Mouse (Mus musculus) urinary bladder, postnatal 10 days (tissue): ENCODE measurements around the gene Cnn3.

Experiments
- DNase-seq: peaks from one replicate; pipeline ENCODE4 v3.0.0; 2022; ENCODE audit warnings: low spot score

Cnn3 gene

GRCm38 (mm10) chr3:121451404-121451803 lies 25.1 kb downstream of the Cnn3 start:
- no peak for DNase-seq

DNA sequence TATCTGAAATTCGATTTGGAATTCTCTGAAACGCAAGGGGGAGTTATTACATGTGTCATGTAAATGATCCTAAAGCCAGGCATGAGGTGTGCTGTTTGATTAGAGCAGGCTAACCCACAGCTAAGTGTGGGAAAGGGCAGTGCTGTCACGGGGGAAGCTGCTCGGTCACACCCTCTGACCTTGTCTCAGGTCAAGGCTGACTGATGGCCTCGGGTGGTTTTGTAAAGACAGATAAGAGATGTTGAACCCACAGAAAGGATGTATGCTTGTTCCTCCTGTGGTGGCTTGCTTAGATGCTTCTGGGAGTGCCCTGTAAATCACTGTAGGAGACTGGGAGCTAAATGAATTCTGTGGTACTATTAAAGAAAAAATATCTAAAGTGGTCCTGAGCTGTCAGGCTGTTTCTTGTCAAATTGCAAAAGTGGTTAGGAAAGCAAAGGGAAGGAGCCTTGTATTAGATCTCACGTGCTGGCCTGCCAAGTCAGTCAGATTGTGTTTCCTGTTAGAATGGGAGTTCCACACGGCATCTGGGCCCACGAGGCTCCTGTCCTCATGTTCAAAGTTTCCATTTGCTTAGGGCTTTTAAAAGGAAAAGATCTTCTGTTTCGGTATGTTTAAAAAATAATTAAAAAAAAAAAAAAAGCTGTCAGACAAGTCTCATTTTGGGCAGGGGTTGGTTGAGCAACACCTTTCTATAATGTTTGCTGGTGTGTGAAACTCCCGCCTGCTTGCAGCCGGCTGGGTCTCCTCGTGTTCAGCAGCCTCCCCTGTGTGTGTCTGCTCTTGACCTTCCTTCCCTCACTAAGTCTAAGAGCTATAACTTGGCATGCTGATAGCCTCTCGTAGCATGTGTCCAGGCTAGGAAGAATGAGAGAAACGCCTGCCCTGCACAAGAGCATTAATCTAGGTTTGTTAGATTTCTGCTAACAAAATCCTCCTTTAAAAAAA lies 32.5 kb downstream of the Cnn3 start:
- DNase-seq = no peak

GRCm38 (mm10) chr3:121460473-121461193 lies 34.3 kb downstream of the Cnn3 start:
- DNase-seq = no peak

DNA sequence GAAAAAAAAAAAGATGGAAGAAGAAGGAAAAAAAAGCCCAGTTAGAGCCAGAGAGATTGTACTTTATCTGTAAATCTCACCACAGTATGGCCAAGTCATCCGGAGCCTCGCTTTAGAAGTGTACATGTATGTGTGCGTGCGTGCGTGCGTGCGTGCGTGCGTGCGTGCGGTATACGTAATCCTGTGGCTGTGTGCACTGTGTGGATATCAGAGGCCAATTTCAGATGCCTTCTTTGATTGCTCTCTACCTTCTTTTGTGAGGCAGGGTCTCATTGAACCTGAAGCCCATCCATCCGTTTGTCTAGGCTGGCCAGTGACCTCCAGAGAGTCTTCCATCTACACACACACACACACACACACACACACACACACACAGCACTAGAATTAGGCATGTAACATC lies 35.2 kb downstream of the Cnn3 start:
- no peak for DNase-seq

- no peak for DNase-seq
Measured at GRCm38 (mm10) chr3:121462782-121463181, 36.5 kb downstream of the Cnn3 start.

DNA sequence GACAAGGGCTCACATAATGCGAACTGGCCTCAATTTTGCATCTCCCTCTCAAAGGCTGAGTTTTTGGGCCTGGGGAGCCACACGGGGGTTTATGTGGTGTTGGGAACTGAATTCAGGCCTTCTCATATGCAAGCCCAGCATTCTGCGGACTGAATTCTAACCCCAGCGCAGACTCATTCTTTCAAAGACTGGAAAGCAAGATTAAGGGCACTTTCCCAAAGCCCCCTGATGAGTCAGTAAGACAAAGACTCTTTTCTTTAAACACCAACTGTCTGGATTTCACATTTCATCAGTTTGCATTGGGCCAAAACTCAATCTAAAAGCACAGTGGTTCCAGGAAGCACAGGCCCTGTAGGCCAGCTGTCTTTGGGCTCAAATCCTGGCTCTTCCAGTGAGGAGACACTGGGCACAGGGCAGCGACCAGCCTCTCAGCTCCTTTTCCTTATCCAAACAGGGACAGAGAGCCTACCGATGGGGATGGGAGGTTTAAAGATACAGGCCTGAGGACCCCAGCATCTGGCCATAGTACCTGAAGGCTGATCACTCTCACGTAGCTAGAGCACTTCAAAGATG lies 38.5 kb downstream of the Cnn3 start:
- no peak for DNase-seq

GRCm38 (mm10) chr3:121465795-121466194 lies 39.5 kb downstream of the Cnn3 start:
- no peak for DNase-seq

- DNase-seq = no peak
Measured at GRCm38 (mm10) chr3:121467094-121467552, 40.8 kb downstream of the Cnn3 start.

- DNase-seq = no peak
Measured at GRCm38 (mm10) chr3:121468136-121468535, 41.8 kb downstream of the Cnn3 start.

DNA sequence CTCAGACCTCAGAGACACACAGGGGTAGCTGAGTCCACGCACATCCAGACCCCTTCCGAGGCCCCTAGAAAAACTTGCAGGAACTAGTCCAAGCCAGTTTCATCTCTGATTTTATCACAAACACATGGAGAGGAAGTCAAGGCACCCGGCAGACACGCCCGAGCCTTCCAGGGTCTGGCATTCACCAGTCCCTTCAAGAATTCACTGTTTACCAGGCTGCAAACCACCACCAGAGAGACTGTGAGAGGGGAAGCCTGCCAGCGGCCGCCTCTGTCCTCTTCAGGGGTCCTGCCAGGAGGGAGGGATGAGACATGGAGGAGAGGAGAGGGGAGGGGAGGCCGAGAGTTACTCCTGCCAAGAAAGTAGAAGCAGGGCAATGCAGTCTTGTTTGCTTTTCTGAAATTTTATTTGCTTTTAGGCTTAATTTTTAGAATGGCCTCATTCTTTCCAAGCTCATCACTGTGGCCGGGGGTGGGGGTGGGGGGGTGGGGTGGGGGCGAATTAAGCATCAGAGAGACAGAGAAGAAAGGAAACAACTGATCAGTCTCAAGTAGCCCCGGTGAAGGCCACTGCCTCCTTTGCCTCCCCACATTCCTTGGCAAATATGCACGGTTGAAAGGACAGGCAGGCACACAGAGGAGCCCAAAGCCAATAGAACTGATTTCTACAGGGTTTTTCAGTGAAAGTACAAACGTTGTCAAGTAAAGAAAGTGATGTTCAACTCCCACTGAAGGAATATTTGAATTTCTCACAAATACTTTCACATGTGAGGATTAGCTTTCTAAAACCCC lies 43.1 kb downstream of the Cnn3 start:
- DNase-seq = no peak

- DNase-seq = no peak
Measured at GRCm38 (mm10) chr3:121471703-121472102, 45.4 kb downstream of the Cnn3 start.

- no peak for DNase-seq
Measured at GRCm38 (mm10) chr3:121474738-121475137, 48.4 kb downstream of the Cnn3 start.

- no peak for DNase-seq
Measured at GRCm38 (mm10) chr3:121480030-121480960, 54.0 kb downstream of the Cnn3 start.

DNA sequence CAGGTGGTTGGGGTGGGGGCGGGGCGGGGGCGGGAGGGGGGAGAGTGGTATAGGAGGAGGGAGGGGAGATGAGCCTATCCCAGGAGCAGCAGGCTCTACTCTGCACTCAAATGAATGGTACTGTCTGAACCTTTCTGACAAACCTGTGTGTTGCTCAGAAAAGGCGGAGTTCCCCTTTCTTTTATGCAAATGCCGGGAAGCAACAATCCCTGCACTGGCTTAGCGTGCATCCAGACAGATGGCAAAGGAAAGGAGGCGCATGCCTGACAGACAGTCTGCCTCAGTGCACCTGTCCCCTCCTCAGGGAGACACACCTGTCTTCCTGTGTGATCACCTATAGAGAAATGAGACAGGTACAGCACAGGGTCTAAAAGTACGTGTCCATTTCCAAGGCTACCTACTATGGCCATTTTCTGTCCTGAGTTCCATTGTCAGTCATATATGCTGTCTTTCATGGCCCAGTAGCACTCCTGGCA lies 54.7 kb downstream of the Cnn3 start:
- no peak for DNase-seq

DNA sequence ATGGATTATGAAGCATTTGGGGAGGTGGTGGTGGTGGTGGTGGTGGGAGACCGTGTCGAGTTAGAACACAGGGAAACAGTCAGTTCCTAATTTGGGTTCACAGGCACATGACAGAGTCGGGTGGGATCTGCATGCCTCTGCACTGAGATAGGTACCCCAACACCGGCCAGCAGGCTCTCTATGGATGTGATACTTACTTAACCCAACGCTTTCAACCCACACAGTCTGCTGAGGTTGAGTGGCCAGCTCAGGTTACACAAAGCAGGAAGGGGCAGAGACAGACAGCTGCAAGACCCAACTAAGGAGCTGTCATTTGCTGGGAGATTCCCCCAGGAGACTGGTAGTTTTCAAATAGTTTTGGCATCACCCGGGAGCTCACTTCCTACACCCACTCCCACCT lies 55.3 kb downstream of the Cnn3 start:
- no peak for DNase-seq

DNA sequence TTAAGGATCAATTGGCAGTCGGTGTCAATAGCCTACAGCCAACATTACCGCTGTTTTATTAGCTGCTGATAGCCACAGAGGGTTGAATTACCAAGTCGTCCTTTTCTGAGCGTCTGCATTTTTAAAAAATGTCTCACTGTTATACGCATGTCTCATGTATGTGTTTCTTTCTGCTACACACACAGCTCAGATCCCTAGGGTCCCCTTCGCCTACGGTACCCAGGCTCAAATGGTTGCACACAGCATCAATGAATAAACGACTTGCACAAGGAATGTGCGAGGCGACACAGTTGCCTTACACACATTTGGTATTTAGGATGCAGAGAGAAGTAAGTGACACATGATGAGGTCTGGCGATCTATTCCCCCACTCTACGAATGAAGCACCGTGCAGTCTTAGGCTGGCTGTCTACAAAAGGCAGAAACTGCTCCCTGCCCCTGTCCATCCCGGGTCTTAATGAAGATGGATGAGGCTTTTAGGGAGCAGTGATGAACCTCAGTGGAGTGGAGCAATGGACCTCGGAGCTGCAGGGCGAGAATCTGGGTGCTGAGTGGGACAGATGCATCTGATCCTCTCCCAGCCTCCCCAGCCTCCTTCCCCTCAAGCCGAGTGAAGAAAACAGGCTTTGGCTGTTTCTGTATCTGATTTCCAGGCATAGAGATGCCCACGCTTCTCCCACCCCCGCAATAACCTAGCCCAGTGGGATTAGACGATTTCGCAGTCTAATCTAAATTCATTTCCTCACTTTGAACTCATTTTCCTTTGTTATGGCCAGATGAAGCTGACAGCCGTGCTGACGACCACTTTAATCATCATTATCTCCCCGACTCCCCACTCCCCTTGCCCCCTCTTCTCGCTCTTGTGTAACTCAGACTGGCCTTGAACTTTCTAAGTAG lies 57.2 kb downstream of the Cnn3 start:
- no peak for DNase-seq

DNA sequence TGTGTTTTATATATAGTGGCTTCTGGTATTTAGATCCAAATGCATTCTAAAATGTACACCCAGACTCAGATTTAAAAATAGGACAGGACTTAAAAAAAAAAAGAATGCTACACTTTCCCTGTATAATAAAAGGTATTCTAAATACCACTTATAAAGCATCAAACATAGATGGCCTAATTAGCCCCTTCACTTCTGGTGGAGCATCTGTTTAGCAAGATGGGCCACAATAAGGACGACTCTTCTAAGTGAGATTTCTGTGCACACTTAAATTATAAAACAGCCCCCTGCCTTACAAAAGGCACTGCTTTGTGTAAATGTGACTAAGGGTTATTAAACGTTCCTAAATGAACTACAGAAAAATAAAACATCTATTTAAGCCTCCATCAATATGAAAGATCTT lies 58.9 kb downstream of the Cnn3 start:
- DNase-seq = no peak

DNA sequence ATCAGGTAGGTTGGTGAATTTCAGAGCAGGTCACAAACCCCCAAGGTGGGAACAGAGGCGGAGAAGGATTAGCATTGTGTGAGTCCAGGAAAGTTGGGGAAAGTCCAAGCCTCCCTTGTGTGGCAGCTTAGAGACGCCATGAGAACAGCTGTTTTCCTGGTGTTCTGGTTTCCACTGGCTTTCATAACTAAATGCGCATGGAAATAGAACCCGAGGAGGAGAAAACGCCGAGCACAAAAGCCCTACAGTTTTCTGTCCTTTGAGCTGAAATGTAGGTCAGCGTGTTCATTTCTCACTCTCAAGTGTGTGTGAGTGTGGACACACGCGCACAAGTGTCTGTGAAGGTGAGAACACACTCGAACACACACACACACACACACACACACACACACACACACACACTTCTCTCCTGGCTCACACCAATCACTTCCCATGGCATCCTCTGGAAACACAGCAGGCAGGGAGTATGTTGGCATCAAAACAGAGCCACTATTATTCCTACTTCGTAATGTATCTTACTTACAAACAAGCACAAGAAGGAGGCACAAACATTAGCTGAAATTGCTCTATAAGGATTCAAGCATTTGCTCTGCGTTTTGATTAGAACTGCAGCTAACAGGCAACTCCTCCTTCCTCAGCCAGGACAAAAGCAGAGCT lies 63.3 kb downstream of the Cnn3 start:
- no peak for DNase-seq

DNA sequence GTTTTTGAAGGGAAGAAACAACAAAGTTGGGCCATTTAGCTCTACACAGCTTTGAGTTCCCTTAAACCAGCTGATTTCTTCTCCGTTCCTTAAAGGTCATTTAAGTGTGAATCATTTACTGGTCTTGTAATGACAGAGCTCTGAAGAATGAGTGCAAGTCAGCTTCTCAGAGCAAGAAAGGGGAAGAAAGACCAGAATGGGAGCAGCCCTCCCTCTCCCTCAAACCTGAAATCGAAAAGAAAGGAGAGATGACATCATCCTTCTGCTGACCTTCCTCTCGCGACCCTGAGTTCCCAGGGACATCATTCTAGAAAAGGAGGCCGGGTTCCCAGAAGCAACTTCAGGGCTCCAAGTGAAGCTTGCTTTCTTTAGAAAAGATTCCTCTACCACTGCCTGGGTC lies 64.6 kb downstream of the Cnn3 start:
- DNase-seq = no peak
